Mouse (Mus musculus): ENCODE data around the gene Mpv17l2.

Mpv17l2 gene

DNA sequence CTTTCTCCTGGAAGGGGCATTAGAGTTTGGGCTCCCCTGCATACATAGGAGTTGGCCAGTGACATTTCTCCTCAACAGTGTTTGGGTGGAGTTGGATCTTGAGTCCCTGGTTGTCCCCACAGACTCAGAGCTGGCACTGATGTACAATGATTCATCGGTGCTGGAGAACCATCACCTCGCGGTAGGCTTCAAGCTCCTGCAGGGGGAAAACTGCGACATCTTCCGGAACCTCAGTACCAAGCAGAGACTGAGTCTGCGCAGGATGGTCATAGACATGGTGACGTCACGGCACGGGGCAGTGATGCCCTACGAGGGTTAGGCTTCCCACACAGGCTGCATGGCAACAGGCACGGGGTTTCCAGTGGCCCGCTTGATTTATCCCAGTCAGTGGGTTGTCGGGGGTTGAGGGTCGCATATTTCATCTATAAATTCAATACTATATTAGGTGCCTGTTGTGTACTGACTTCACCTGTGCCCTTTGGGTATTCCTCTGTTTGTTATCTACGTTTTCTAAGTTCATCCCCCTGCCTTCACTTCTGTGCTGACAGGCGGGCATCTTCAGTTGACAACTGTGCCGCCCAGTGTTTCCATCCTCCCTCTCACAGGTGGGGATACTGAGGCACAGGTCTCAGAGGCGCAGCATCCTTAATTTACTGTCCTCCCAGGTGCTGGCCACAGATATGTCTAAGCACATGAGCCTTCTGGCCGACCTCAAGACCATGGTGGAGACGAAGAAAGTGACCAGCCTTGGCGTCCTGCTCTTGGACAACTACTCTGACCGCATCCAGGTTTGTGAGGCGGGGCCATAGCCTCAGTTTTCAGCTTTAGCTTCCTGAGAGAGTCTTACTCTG is 12.3 kb downstream of the Mpv17l2 start:
- DNase-seq, result no peak

DNA sequence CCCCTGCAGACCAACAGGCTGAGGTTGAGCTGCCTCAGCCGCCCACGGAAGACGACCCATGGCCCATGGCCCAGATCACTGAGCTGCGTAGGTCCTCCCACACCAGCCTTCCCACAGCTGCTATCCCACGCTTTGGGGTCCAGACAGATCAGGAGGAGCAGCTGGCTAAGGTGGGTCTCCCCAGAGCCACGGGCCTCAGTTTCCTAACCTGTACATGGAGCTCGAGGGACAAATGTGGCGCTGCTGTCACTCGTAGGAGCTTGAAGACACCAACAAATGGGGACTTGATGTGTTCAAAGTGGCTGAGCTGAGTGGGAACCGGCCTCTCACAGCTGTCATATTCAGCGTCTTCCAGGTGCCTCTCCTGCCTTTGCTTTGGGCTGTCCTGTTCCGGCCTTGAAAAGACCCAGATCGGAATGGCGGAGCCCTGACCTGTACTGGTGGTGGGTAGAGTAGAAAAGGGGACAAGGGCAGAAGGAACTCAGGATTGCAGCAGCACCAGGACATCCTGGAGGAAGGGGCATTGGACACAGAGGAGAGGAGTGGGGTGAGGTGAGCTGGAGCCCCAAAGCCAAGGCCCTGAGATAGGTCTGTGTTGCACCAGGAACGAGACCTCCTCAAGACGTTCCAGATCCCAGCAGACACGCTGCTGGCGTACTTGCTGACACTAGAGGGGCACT is 13.4 kb downstream of the Mpv17l2 start:
- DNase-seq, result no peak

- no peak for DNase-seq
Observed at GRCm38 (mm10) chr8:70746676-70747075, 14.1 kb downstream of the Mpv17l2 start.

DNA sequence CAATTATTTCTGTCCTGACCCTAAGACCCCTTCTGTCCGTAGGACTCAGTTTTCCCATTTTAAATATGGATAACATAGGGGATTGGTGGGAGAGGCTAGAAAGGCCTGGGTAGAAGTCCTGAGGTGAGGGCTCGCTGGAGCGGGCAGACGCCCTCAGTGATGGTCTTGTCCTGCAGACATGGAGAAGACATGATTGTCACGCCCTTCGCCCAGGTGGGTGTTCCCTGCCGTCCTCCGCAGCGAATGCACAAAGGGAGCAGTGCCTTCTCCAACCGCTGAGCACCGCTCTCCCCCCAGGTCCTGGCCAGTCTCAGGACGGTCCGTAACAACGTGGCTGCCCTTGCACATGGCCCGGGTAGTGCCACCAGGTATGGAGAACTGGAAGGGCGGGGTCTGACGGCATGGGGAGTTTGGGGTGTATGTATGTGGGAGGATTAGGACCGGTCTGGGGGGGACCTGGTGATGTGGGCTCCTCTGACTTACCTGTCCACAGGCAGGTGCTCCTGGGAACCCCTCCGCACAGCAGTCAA is 15.0 kb downstream of the Mpv17l2 start:
- no peak for DNase-seq

- peak; percentile 10 for DNase-seq
Observed at GRCm38 (mm10) chr8:70744806-70745205, 15.9 kb downstream of the Mpv17l2 start.

DNA sequence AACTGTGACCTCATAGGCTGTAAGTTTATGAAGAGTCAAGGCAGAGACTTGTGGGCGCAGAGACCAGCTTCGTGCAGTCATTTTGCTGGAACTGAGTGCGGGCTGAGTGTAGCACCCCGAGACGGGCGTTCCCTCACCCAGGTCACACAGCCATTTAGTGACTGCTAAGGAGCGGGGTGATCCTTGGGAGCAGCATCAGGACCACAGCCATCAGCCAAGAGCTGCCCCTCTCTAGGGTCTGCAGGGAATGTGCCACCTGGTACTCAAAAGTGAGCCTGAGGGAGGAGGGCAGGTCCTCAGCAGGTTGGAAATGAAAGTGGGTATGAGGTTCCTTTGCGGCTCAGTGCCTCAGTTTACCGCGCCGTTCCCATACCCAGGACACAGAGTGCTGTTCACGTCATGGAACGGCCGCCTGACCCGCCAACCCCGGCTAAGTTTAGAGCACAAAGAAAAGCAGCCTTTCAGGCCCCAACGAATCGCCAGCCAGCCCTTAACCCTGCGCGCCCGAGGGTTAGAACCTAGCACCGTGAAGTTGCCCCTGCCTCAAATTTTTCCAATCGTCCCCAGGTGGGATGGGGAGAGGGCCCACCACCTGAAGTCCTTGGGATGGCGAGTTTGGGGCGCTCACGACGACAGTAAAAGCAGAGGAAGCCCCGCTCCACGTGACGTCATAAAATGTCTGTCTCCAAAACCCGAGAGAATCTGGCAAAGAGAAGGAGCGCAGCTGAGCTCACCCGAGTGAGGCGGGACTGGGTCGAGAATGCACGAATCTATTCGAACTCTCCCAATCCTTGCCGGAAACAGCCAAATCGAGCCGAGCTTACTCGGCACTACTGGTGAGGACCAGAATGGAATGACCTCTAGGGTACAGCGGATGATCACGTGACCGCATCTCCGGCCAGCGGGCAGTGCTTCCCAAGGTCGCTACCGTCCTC is 16.8 kb downstream of the Mpv17l2 start:
- peak; percentile 46 for DNase-seq

DNA sequence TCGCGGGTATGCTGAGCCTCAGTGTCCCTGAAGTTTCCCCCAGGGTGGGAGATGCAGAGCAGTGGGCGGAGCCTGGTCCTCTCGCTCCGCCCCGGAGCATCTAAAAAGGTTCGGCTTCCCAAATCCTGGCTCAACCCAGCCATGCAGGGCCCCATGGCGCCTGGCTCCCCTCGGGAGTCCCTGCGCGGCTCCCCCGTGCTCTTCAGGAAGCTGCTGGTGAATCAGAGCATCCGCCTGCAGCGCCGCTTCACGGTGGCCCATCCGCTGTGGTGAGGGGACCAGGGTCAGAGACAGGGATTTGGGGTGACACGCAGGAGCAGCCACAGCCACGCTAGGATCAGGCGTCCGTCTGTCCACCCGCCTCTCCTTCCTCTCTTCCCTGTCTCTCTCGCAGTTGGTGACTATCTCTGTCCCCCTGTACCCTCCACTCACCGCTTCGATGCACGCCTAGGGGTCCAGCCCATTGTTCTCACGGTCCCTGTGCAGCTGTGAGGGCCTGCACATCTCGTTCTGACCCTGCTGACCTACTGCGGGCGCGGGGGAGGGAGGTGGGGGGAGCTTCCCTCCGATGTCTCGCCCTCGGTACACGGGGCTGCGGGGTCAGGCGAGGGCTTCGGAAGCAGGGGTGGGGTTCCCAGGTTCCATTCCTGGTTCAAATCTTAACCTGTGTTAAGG is 17.6 kb downstream of the Mpv17l2 start:
- DNase-seq, result no peak

- no peak for DNase-seq
Observed at GRCm38 (mm10) chr8:70742176-70742575, 18.6 kb downstream of the Mpv17l2 start.

DNA sequence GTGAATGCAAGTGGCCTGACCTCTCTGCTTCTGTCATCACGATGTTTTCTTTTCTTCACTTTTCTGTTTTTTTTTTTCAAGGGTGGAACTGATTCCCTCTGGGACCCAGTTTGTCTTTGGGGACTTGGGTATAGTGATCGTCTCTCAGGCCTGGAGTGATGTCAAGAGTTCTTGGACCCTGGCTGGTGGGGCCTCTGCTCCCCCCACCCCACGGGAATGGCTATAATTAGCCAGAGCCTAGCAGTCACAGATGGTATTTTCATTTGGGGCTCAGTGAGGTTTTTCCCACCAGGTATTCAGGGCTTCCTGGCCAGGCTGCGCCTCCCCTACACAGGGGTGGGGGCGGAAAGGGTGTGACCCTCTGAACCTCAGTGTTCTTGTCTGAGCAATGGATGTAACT is 19.1 kb downstream of the Mpv17l2 start:
- no peak for DNase-seq

- DNase-seq, result no peak
Observed at GRCm38 (mm10) chr8:70738211-70738610, 22.5 kb downstream of the Mpv17l2 start.

GRCm38 (mm10) chr8:70737705-70738104 is 23.0 kb downstream of the Mpv17l2 start:
- no peak for DNase-seq

GRCm38 (mm10) chr8:70730956-70731355 is 29.8 kb downstream of the Mpv17l2 start:
- DNase-seq, result no peak

DNA sequence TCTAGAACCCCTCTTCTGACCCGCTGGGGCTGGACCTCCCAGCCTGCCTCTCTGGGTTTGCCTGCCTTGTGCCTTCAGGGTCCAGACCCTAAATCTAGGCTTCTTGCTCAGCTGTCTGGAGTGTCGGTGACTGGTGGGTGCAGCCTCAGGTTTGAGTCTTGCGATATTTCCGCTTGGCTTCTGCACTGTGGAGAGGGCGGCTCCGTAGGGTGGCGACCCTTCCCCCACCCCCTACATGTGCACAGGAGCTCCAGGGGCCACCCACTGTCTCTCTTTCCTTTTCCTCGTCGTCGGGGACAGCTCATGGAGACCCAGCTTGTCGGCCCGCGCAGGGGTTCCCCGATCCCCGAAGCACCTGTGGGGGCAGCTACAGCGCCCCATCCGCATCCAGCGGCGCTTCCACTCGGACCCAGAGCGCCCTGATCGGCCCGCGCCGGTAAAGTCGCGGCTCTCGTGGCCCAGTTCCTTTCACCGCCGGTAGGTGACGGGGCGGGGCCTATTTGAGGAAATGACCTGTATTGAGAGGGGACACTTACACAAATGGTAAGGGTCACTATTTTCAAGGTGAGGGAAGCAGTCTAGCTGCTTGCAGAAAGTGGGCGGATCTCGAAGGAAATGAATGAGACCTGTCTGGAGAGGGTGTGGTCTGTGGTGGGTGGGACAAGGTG is 30.8 kb downstream of the Mpv17l2 start:
- DNase-seq, result no peak

- DNase-seq, result no peak
Observed at GRCm38 (mm10) chr8:70726721-70727120, 34.0 kb downstream of the Mpv17l2 start.

DNA sequence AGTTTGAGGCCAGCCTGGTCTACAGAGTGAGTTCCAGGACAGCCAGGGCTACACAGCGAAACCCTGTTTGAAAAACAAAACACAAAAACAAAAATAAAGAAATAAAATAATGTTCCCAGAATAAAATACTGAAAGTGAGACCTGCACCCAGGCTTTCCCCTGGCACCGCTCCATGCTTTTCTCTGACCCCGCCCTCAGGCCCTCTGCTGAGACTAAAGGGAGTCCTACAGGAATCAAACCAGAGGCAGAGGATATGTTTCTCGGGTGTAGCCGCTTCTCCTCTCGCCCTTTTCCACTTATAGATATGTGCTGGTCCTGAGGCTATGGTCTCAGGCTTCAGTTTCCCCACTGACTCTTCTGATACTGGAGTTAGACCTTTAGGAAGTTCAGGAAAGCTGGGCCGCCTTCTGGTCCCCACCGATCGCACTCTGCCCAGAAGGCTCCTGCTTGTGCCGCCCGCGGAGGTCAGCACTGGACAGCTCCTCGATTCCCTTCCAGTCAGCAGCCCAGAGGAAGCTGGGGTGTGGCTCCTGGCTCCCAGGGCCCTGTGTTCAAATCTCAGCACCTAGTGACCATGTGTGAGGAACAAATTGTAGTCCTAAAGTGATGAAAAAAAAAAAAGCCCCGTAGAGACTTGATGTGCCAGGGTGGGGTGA is 34.8 kb downstream of the Mpv17l2 start:
- no peak for DNase-seq

- DNase-seq, result no peak
Observed at GRCm38 (mm10) chr8:70724216-70724615, 36.5 kb downstream of the Mpv17l2 start.

- DNase-seq, result no peak
Observed at GRCm38 (mm10) chr8:70723486-70724210, 37.1 kb downstream of the Mpv17l2 start, which contains the start of gene Pde4c. TSS of gene Pde4c (plus strand) at chr8:70723720.

DNA sequence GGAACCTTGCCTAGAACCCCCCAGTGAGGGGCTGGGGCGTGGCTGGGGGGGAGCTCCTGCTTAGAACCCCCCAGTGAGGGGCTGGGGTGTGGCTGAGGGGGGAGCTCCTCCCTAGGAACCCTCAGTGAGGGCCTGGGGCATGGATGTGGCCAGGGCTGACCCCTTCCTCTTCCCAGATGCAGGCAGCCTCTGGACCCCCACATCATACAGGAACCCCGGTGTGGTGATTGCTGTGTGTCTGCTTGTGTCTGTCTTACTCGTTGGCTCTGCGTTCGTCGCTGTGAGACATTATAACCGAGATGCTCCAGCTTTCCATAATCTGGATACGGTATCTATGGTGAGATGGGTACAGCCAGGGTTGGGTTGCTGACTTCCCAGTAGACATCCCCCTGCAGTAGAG is 39.1 kb downstream of the Mpv17l2 start:
- peak; percentile 18 for DNase-seq

GRCm38 (mm10) chr8:70720739-70721138 is 40.0 kb downstream of the Mpv17l2 start:
- DNase-seq, result peak; percentile 86

DNA sequence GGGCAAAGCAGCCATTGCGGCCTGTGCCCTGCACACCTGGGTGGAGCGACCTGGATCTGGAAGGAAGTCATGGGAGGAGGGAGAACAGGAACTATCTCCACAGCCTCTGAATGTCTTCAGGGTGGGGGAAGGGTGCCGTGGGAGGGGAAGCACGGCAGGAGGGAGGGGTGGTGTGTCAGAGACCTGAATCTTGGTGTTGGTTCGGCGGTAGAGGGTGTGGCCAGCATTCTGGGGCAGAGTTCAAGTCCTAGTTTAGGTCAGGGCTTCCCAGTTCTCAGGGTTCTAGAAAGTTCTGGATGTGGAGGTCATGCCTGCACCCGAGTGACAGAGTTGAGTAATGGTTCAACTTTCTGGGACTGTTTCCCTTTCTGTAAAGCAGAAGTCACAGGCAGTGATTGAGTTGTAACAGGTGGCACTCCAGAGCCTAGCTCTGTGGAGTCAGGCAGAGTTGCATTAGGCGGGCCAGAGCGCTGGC is 40.9 kb downstream of the Mpv17l2 start:
- peak; percentile 25 for DNase-seq
